Mouse (Mus musculus) megakaryocyte, embryonic 14.5 days (primary cell): Measurements from ENCODE around the gene Atg101.

Experiments
- FLI1 ChIP-seq: IDR thresholded peaks from 2 replicates; pipeline ENCODE4 v1.6.1; 2012; ENCODE audit warnings: low read length, inconsistent platforms, mixed read lengths
- GATA1 ChIP-seq: IDR thresholded peaks from 3 replicates; pipeline ENCODE4 v1.6.1; 2012; ENCODE audit warnings: mixed read lengths, low read length, inconsistent platforms, borderline replicate concordance

GRCm38 (mm10) chr15:101238885-101239511 lies 45.1 kb upstream of the Atg101 start:
- TF ChIP-seq GATA1 = no peak
- TF ChIP-seq FLI1 = no peak
